Mouse (Mus musculus) cerebellum, postnatal 36 days (tissue): ENCODE results near the gene Tpst2.

ENCODE experiments used
- DNase-seq, 2 experiments: peaks; one replicate each; pipeline ENCODE4 v3.0.0; 2021 to 2022; ENCODE audit warnings: mixed read lengths in 2 of 2

Tpst2 gene

DNA sequence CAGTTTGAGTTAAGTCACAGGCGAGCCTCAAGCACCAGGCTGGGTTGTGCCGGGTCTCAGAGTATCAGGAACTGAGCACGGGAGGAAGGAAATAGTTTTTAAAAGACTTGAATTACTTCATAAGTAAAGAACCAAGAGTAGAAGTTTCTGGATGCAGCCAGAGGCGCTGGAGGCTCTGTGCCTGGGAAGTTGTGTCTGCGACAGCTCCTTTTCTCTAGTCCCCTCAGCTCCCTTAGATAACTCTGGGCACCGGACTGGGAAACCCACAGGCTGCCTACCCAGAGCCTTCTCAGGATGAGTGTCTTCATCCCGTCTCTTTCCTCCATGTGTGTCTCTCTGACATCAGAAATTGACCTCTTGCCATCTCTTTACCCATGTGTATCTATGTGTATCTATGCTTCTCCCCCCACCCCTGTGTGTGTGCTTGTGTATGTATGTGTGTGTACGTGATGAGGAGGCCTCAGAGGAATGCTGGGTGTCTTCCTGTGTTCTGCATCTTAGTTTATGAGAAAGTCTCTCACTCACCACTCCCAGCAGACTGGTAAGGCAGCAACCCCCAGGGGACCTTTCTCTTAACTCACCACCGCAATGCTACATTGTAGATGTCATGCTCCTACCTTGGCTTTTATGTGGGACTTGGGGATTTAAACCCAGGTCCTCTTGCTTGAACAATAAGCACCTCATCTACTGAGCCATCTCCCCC is 6.4 kb downstream of the Tpst2 start:
- no peak for DNase-seq

DNA sequence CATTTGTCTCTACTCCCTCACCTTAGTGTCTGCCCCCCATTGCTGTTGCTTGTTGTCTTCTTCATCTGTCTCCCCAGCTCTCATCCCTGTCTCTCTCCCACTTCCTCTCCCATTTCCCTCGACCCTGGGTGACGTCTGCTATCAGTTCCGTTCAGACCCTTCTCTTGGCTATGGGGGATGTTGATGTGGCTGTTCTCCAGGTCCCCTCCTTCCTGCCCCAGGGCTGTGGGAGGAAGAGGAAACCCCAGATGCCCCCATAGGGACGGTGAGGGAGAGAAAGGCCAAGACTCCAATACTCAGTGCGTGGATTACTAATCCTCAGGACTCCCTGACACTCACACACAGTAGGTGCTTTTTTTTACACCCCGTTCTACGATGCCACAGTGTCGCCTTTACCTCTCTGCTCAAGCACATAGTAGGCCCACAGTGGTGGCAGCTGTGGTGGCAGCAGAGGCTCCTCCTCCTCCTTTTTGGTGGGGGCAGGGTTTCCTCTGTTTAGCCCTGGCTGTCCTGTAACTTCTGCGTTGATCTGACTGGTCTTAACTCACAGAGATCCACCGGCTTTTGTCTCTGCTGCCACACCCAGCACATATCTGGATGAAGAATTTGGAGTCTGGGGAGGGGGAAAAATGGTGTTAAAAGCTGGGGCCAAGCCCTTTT is 7.2 kb downstream of the Tpst2 start:
- no peak for DNase-seq

DNA sequence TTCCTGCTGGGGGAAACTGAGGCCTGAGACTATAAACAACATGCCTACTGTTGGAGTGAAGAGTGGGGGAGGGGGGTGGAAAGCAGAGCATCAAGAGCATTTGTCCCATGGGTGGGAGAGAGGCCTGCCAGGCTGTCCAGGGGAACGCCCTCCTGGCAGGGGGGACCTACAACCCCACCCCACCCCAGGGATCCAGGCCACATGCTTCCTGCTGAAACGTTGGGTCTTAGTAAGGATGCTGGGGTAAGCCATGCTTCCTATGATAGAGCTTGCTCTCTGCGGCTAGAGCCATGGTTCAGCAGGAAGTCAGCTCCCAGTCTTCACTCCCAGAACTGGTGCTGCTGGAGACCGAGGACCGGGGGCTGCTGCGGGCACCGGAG is 7.7 kb downstream of the Tpst2 start:
- no peak for DNase-seq

- DNase-seq, result peak in 1 of 2 experiments; percentile 39
These were observed 9.1 kb downstream of the Tpst2 start for GRCm38 (mm10) chr5:112285548-112286085.

DNA sequence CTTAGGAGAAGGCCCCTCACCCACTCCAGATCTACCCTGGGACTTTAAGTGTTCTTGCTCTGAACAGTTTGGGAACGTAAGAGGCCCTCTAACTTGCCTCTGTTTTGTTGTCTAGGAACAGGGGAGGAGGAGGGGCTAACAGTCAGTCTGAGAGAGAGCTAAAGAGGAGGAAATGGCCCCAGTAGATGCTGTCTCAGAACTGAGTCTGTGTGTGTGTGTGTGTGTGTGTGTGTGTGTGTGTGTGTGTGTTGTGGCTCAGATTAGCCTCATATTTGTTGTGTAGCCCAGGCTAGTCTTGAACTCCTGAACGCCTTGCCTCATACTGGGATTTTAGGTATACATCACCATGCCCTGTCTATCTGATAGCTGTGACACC is 10.1 kb downstream of the Tpst2 start:
- DNase-seq, result no peak

GRCm38 (mm10) chr5:112286984-112287641 is 10.6 kb downstream of the Tpst2 start:
- no peak for DNase-seq

DNA sequence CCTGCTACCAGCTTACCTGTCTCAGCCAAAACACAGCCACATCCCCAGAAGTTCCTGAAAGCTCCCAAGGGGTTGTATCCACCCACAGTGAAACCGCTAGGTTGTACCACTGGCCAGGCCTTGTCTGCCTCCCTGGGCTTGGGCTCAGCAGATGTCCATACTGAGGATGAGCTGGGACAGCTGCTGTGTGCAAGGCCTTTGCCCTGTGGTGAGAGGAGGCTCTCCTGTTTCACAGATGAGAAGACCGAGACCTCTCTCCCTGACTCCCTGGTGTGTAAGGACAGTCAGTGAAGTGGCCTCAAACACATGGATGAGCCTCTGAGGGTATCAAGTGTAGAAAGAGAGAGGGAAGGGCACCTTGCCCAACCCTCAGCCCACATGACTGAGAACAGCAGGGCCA is 11.2 kb downstream of the Tpst2 start:
- no peak for DNase-seq

- no peak for DNase-seq
These were observed 12.0 kb downstream of the Tpst2 start for GRCm38 (mm10) chr5:112288193-112289141.

DNA sequence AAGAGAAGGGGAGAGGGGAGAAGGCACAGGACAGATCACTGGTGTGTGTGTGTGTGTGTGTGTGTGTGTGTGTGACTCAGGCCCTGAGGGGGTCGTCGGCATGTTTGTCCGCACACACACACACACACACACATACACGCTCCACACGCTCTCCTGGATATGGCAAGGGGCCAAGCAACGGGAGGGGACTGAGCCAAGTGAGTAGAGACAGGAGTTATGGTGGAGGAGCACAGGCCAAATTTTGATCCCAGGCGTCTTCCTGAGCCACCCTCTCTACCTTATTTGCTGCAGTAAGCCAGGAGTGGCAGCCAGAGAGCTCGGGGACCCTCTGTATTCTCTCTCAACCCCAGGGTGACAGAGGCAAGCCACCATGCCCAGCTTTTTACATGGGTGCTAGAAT is 12.7 kb downstream of the Tpst2 start:
- DNase-seq, result peak in 1 of 2 experiments; percentile 46

GRCm38 (mm10) chr5:112289819-112290535 is 13.5 kb downstream of the Tpst2 start:
- peak; percentile 43 to 51 for DNase-seq

GRCm38 (mm10) chr5:112290536-112290880 is 14.0 kb downstream of the Tpst2 start:
- DNase-seq, result no peak

DNA sequence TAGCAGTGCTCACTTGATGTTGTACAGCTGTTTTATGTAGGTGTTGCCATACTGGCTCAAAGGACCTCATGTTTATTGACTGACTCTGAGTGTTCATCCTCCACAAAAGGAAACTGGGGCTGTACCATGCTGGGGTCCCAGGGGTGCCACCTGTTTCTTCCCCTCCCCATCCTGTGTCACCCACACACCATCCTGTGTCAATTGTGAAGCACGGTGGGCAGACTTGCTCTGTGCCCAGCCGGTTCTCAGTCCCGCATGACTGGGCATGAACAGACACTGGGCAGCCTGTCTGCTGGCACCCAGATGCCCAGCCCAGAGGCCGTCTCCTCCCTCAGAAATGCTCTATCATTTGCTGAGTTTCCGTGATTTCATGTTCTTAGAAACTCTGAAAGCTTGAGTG is 15.4 kb downstream of the Tpst2 start:
- no peak for DNase-seq

GRCm38 (mm10) chr5:112292343-112292980 is 16.0 kb downstream of the Tpst2 start:
- no peak for DNase-seq

DNA sequence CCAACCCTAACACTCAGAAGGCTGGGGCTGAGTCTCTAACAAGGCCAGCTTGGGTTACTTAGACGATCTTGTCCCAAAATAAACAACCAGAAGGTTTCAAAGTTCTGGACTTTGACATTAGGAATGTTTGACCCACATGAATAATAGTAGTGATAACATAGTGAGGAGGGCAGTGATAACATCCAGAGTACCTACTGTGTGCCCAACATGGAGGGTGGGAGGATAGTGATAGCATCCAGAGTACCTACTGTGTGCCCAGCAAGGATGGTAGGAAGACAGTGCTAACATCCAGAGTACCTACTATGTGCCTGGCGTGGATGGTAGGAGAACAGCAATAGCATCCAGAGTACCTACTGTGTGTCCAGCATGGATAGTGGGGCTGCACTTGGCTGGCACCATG is 17.3 kb downstream of the Tpst2 start:
- no peak for DNase-seq

DNA sequence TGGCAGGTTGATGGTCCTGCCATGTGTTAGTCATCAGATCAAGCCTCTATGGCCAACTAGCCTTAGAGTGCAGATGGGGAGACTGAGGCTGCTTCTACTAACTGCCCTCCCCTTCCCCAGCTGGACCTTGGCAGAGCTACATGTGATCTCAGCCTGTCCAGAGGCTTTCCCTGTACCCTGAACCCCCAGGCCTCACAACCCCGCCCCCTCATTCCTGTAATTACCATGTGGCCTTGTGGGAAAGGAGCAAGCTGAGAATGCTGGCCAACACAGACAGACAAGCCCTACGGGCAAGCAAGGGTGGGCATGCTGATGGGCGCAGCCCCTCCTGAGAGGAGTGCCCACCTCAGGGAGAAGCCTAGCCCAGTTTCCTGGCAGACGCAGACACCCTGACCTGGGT is 18.2 kb downstream of the Tpst2 start:
- DNase-seq, result no peak

DNA sequence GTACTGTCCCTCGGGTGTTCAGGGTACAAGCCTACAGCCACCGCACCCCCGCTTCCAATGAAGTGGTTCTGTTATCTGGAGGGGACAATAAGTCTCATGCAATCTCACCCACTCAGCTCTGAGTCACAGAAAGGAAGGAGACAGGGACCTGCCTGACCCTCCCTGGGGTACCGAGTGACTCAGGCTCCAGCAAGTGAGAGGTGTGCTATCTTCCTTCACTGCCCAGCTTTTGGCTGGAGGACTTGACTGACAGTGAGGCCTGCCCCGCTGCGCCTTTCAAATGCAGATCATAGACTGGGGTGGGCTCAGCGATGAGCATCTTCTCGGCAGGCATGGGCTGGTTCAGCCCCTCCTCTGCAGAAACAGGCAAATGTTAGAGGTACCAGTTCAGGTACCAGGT is 18.7 kb downstream of the Tpst2 start:
- DNase-seq, result no peak

GRCm38 (mm10) chr5:112295564-112295963 is 19.1 kb downstream of the Tpst2 start:
- DNase-seq, result no peak

DNA sequence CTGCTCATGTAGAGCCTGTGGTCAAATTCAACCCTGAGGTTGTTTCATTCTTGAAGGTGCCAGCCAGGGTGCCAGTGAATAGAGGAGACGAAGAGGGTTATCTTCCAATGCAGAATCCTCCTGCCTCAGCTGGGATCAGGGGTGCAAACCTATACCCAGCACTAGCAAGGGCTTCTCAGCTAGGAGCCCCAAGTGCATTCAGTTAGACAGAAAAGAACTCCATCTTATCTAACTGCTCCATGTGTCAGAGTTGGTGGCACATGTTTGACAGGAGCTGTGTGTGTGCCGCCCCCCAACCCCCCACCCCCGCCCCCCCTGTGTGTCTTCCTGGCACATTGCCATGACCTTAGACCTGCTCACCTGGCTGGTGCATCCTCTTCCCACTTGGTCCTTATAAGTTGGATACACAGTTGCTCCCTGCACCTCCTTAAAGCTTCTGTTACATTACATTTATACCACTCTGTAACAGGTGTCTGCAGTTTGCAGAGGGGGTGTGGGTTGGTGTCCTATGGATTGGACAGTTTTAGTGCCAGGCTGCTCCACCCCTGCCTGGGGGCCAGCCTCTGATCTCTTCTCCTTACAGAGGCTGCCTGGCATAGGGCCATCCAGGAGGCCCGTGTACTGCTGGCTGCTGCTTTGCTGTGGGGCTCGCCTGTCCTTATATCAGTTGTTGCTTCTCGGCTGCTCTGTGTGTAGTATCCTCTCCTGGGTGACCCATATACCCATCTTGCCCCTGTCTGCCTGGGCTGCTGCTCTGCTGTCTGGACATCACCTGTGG is 20.1 kb downstream of the Tpst2 start:
- no peak for DNase-seq

DNA sequence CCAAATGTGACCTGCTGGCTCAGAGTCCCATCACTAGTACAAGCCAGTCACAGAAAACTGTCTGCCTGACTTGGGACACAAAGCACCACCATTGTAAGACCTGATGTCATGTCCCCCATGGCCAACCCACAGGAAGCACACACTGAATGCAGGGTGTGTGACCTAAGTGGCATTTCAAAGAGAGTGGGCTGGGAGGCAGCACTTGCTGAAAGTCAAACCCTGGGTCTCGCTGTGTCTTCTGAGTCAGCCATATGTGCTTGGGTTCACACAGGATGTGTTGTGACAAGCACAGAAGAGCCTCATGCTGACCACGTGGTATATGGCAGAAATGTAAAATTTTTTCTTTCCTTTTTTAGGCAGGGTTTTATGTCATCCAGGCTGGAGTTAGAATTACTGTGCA is 20.8 kb downstream of the Tpst2 start:
- DNase-seq, result no peak

DNA sequence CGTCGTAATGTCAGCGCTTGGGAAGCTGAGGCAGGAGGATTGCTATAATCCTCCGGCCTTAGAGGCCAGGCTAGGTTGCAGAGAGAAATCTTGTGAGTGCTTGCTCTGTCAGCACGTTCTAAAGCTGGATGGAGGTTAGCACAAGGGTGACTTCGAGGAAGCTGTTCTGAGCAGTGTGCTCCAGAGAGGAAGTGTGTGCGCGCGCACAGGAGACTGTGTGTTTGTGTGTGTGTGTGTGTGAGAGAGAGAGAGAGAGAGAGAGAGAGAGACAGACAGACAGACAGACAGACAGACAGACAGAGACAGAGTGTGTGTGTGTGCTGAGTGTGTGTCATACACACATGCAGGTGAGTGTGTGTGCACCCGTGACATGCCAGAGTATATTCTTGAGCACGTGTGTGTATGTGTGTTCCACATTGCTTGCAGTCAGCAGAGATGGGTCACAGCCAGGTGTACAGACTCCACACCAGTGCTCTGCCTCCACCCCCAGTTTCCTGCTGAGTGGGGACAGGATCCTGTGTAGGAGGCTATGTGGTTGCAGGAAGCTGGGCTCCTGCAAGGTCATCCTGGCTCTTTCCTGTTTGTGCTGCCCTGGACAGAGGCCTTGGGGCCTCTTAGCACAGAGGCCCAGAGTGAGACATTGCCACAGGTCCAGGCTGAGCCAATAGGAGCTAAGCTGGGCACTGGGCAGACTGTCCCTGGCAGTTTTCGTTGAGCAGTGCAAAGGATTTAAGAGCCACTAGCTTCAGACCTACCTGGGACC is 21.9 kb downstream of the Tpst2 start:
- no peak for DNase-seq
